Mouse (Mus musculus) MEL (cell line): ENCODE measurements around the gene Nrip2.

ENCODE experiments used
- BHLHE40 ChIP-seq: IDR thresholded peaks from 2 replicates; pipeline ENCODE4 v1.6.1; 2012; ENCODE audit warnings: low read depth, mild to moderate bottlenecking, inconsistent platforms, low read length, improper control_type of control experiment, borderline replicate concordance
- CHD2 ChIP-seq: IDR thresholded peaks from 2 replicates; pipeline ENCODE4 v1.6.1; 2011; ENCODE audit warnings: low read length, improper control_type of control experiment
- CTCF ChIP-seq, 3 experiments: IDR thresholded peaks in 2 of 3; conservative IDR thresholded peaks in 1 of 3; 2 replicates each; pipeline ENCODE4 v1.5.1; 2011 to 2012; ENCODE audit warnings: low read length in 3 of 3, low read depth in 2 of 3, mild to moderate bottlenecking in 2 of 3, improper control_type of control experiment in 1 of 3, inconsistent platforms in 1 of 3, mixed read lengths in 1 of 3, moderate library complexity in 1 of 3; ENCODE audit not compliant: control insufficient read depth in 1 of 3, insufficient read depth in 1 of 3, poor library complexity in 1 of 3, severe bottlenecking in 1 of 3
- ETS1 ChIP-seq: IDR thresholded peaks from 2 replicates; pipeline ENCODE4 v1.6.1; 2012; ENCODE audit warnings: low read depth, mild to moderate bottlenecking, inconsistent platforms, low read length, improper control_type of control experiment, moderate library complexity
- MAX ChIP-seq: IDR thresholded peaks from 2 replicates; pipeline ENCODE4 v1.6.1; 2011; ENCODE audit warnings: low read length, improper control_type of control experiment
- POLR2AphosphoS2 ChIP-seq: IDR thresholded peaks from 2 replicates; pipeline ENCODE4 v1.6.1; 2011; ENCODE audit warnings: low read length, improper control_type of control experiment
- RCOR1 ChIP-seq: IDR thresholded peaks from 2 replicates; pipeline ENCODE4 v1.6.1; 2012; ENCODE audit warnings: low read depth, mild to moderate bottlenecking, inconsistent platforms, low read length, improper control_type of control experiment
- USF1 ChIP-seq: IDR thresholded peaks from 2 replicates; pipeline ENCODE4 v1.6.1; 2014; ENCODE audit warnings: low read depth, mild to moderate bottlenecking, inconsistent platforms, low read length, improper control_type of control experiment, moderate library complexity
- ZC3H11A ChIP-seq: IDR thresholded peaks from 2 replicates; pipeline ENCODE4 v1.6.1; 2012; ENCODE audit warnings: low read depth, mild to moderate bottlenecking, inconsistent platforms, low read length, improper control_type of control experiment

DNA sequence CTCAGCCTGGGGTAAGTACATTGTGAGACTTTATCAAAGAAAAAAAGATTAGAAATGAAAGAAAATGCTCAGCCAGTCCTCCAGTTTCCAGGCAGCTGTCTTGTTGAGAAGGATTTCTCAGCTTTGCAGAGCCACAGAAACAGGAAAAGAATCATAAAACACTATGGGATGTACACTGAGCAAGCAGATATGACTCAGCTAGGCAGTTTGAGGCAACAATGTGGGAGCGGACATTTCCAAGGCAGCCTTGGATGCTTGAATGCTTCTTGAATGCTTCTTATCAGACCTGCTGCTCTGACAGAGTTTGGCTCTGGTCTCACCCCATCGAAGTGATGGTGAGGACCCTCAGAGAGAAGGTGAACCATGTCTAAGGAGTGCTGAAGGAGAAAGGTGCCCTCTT lies 21.9 kb downstream of the Nrip2 start:
- TF ChIP-seq CTCF (IDR thresholded peaks at IDR 0.05 in 2 of 3, conservative IDR thresholded peaks at IDR 0.05 in 1 of 3; ENCODE audit: control insufficient read depth in 1 of 3, insufficient read depth in 1 of 3, low read depth in 2 of 3, low read length in 3 of 3, poor library complexity in 1 of 3, severe bottlenecking in 1 of 3): no peak
- TF ChIP-seq POLR2AphosphoS2: no peak
- TF ChIP-seq ZC3H11A: no peak
- no peak for TF ChIP-seq USF1
- no peak for TF ChIP-seq RCOR1
- no peak for TF ChIP-seq MAX
- TF ChIP-seq ETS1: no peak
- no peak for TF ChIP-seq BHLHE40
- TF ChIP-seq CHD2: no peak
